Mouse (Mus musculus) pancreas, adult 10 weeks (tissue): ENCODE data around the gene Gm8011. TPM values are rescaled to one million over a fixed set of nuclear protein-coding genes. Genes with fewer than 3 reads are reported as not detected.

ENCODE experiments used
- polyA plus RNA-seq: library from polyadenylated mRNA; stranded (reverse); fragments of 350-450 nt; fragmentation: Illumina TruSeq; extraction: RNeasy Lipid Tissue Mini Kit (QIAGEN cat#74804); gene quantifications from one replicate; pipeline ENCODE4 v1.2.3, GENCODE M21; 2015; ENCODE audit warnings: low read depth, low replicate concordance; ENCODE audit not compliant: insufficient read depth

Gene Gm8011
- polyA plus RNA-seq = not detected

GRCm38 (mm10) chr14:42463581-42463980, at the start of gene Gm8011:
TSS of gene Gm8011 (plus strand) at chr14:42463881.

DNA sequence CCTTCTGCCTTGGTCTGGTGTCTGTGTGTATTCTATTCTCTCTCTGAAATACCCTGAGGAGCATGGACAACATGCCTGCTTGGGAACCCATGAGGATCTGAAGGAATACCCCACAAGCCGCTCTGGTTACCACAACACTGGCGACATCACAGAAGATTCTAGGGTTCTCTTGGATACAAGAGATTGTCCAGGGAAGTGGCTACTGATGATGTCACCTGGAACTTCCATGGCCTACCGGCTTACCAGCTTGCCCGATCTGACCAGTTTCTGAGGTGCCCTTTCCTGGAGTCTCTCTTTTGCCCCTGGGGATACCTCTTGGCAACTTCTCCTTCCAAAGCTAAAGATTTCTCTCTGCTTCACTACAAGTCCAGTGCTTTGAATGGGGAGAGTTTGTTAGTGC, 24.1 kb upstream of the Gm8011 start, which contains the start of gene Gm8005:
TSS of gene Gm8005 (minus strand) at position 101 of the 400 bp plus-strand sequence.

GRCm38 (mm10) chr14:42502249-42502648, 38.6 kb downstream of the Gm8011 start, which contains the start of gene Gm8020:
TSS of gene Gm8020 (minus strand) at chr14:42502349.

Other genes starting within 250 kb of the Gm8011 start
- gene Gm17026, start 203.8 kb upstream of the Gm8011 start, polyA plus RNA-seq = not detected
- not detected for gene Gm9611, start 166.5 kb upstream of the Gm8011 start, polyA plus RNA-seq
- gene Gm7995, start 153.7 kb upstream of the Gm8011 start, polyA plus RNA-seq = not detected
- not detected for gene Gm8005, start 24.2 kb upstream of the Gm8011 start, polyA plus RNA-seq
- gene Gm8020, start 38.5 kb downstream of the Gm8011 start, polyA plus RNA-seq = not detected
- gene Gm8024, start 60.4 kb downstream of the Gm8011 start, polyA plus RNA-seq = not detected
- not detected for gene Gm17124, start 136.0 kb downstream of the Gm8011 start, polyA plus RNA-seq
- not detected for gene Gm3633, start 178.0 kb downstream of the Gm8011 start, polyA plus RNA-seq
- gene Gm10378, start 192.1 kb downstream of the Gm8011 start, polyA plus RNA-seq = not detected